Mouse (Mus musculus) small intestine, adult 2 months (tissue): ENCODE results near the gene Rtkn.

Experiments used
- CTCF ChIP-seq: fragments of 200-500 bp; IDR thresholded peaks from 2 replicates; pipeline ENCODE4 v1.5.1; 2012; ENCODE audit warnings: low read depth, mild to moderate bottlenecking, control low read depth, inconsistent platforms, low read length, moderate library complexity, mixed read lengths; ENCODE audit not compliant: insufficient replicate concordance, insufficient read length; ENCODE audit errors: extremely low read depth
- POLR2A ChIP-seq: fragments of 200-500 bp; IDR thresholded peaks from 2 replicates; pipeline ENCODE4 v1.6.1; 2012; ENCODE audit warnings: low read depth, mild to moderate bottlenecking, control low read depth, inconsistent platforms, low read length, moderate library complexity

GRCm38 (mm10) chr6:83115682-83116372 is 19.4 kb upstream of the Rtkn start:
- TF ChIP-seq CTCF (no peak), POLR2A (no peak)
